Mouse (Mus musculus) embryonic facial prominence, embryonic 14.5 days (tissue): Measurements from ENCODE around the gene Cd177. TPM values are rescaled to one million over a fixed set of nuclear protein-coding genes. Genes with fewer than 3 reads are reported as not detected.
"Not testable (repeated sequence)": the region's sequence is repeated elsewhere in the genome, so short reads cannot be mapped to it uniquely, and the experiment has no call there.

Experiments
- ATAC-seq: fragments of 200-750 bp; cut with Nextera tagmentation; 2 replicates; pipeline ENCODE4 v1.8.0; 2017; ENCODE audit warnings: low read depth, moderate number of reproducible peaks, moderate TSS enrichment
- DNase-seq: peaks from one replicate; pipeline ENCODE4 v3.0.0-alpha.2; 2015; ENCODE audit warnings: low spot score
- H3K27ac ChIP-seq: fragments of 300-500 bp; sonication (generic); replicated peaks from 2 replicates; pipeline ENCODE4 v1.5.1; 2014; ENCODE audit warnings: low read depth, mild to moderate bottlenecking, low read length, moderate library complexity
- H3K27me3 ChIP-seq: fragments of 300-500 bp; sonication (generic); replicated peaks from 2 replicates; pipeline ENCODE4 v1.6.1; 2014; ENCODE audit warnings: low read length; ENCODE audit not compliant: control insufficient read depth, insufficient read depth
- H3K36me3 ChIP-seq: fragments of 300-500 bp; sonication (generic); 2 replicates; pipeline ENCODE4 v1.6.1; 2014; ENCODE audit warnings: low read length, mixed read lengths; ENCODE audit not compliant: control insufficient read depth, insufficient read depth
- H3K4me1 ChIP-seq: fragments of 300-500 bp; sonication (generic); 2 replicates; pipeline ENCODE4 v1.6.1; 2014; ENCODE audit warnings: antibody characterized with exemption, low read length; ENCODE audit not compliant: control insufficient read depth, insufficient read depth
- H3K4me2 ChIP-seq: fragments of 300-500 bp; sonication (generic); 2 replicates; pipeline ENCODE4 v1.6.1; 2014; ENCODE audit warnings: low read depth, mild to moderate bottlenecking, low read length, moderate library complexity, mixed read lengths
- H3K4me3 ChIP-seq: fragments of 300-500 bp; sonication (generic); 2 replicates; pipeline ENCODE4 v1.5.1; 2014; ENCODE audit warnings: low read depth, mild to moderate bottlenecking, low read length
- H3K9ac ChIP-seq: fragments of 300-500 bp; sonication (generic); 2 replicates; pipeline ENCODE4 v1.6.1; 2014; ENCODE audit warnings: low read depth, mild to moderate bottlenecking, low read length, moderate library complexity, mixed read lengths
- H3K9me3 ChIP-seq: fragments of 300-500 bp; sonication (generic); 2 replicates; pipeline ENCODE4 v1.6.1; 2016; ENCODE audit warnings: low read length; ENCODE audit not compliant: control insufficient read depth
- WGBS: fragments of 180-500 bp; shearing (Covaris S2); extraction: QIAGEN DNeasy Blood & Tissue Kit; methylation state at CpG from one replicate; pipeline ENCODE4 v1.1.7; 2014; 5-methylcytosine and 5-hydroxymethylcytosine counted together
- polyA plus RNA-seq: library from polyadenylated mRNA; unstranded; fragments of >200 nt; fragmentation: Nextera tagmentation; extraction: Ambion mirVana; gene quantifications from 2 replicates; pipeline ENCODE4 v1.2.1, GENCODE M21; 2014

The Cd177 gene
- 0.70 and 0.98 TPM in 2 replicates for polyA plus RNA-seq

GRCm38 (mm10) chr7:24760211-24760610 lies at the start of gene Cd177:
TSS of gene Cd177 (minus strand) at chr7:24760311.
- no peak within 1 kb of the TSS for H3K4me3 ChIP-seq
- no peak within 1 kb of the TSS for H3K27ac ChIP-seq
- 76% methylated on average over 6 of the region's 6 CpGs for WGBS
- H3K4me2 ChIP-seq: no peak within 1 kb of the TSS
- no peaks in the 10 kb centered on the region for H3K36me3 ChIP-seq
- no peaks in the 10 kb centered on the region for H3K27me3 ChIP-seq
- no peaks in the 10 kb centered on the region for H3K4me1 ChIP-seq
- H3K9ac ChIP-seq: no peak within 1 kb of the TSS
- no peaks in the 10 kb centered on the region for H3K9me3 ChIP-seq
- no peak for ATAC-seq
- DNase-seq: no peak

- H3K9me3 ChIP-seq: no peaks in the 10 kb centered on the region
- H3K36me3 ChIP-seq: no peaks in the 10 kb centered on the region
- no peak overlapping the region for H3K4me3 ChIP-seq
- no peak overlapping the region for H3K9ac ChIP-seq
- WGBS: 40% methylated on average over 2 of the region's 2 CpGs
- H3K4me2 ChIP-seq: no peak overlapping the region
- H3K27me3 ChIP-seq: no peaks in the 10 kb centered on the region
- DNase-seq (no peak), ATAC-seq (no peak)
- H3K4me1 ChIP-seq: no peaks in the 10 kb centered on the region
- no peak overlapping the region for H3K27ac ChIP-seq
These were observed 48.9 kb upstream of the Cd177 start for GRCm38 (mm10) chr7:24809041-24809440.

- Histone ChIP-seq H3K36me3 (no peaks in the 10 kb centered on the region), H3K27ac (no peak overlapping the region), H3K9me3 (no peaks in the 10 kb centered on the region), H3K27me3 (no peaks in the 10 kb centered on the region), H3K4me3 (no peak overlapping the region), H3K4me1 (no peaks in the 10 kb centered on the region), H3K4me2 (no peak overlapping the region), H3K9ac (no peak overlapping the region)
- DNase-seq (no peak), ATAC-seq (no peak)
- 57% methylated on average over 6 of the region's 6 CpGs for WGBS
These were observed 44.7 kb upstream of the Cd177 start for GRCm38 (mm10) chr7:24804826-24805225.

GRCm38 (mm10) chr7:24802149-24802767 lies 42.1 kb upstream of the Cd177 start:
- Histone ChIP-seq H3K27me3 (no peaks in the 10 kb centered on the region), H3K4me3 (no peak overlapping the region), H3K4me2 (no peak overlapping the region), H3K4me1 (no peaks in the 10 kb centered on the region), H3K9ac (no peak overlapping the region), H3K27ac (no peak overlapping the region), H3K36me3 (no peaks in the 10 kb centered on the region), H3K9me3 (no peaks in the 10 kb centered on the region)
- no peak for DNase-seq
- ATAC-seq: no peak
- WGBS: 70% methylated on average over 7 of the region's 7 CpGs

GRCm38 (mm10) chr7:24797918-24798317 lies 37.8 kb upstream of the Cd177 start:
- ATAC-seq: no peak
- no peak overlapping the region for H3K4me3 ChIP-seq
- no peaks in the 10 kb centered on the region for H3K27me3 ChIP-seq
- H3K27ac ChIP-seq: no peak overlapping the region
- no peaks in the 10 kb centered on the region for H3K4me1 ChIP-seq
- DNase-seq: no peak
- H3K36me3 ChIP-seq: no peaks in the 10 kb centered on the region
- no peak overlapping the region for H3K4me2 ChIP-seq
- H3K9ac ChIP-seq: no peak overlapping the region
- H3K9me3 ChIP-seq: peaks cover 18% of the 10 kb centered on the region; the same call in 1 of the 2 replicates
- WGBS: 87% methylated on average over 1 of the region's 1 CpGs

- not testable (repeated sequence) for H3K9me3 ChIP-seq, H3K4me1 ChIP-seq, H3K4me2 ChIP-seq, H3K27me3 ChIP-seq, H3K4me3 ChIP-seq, H3K27ac ChIP-seq, H3K9ac ChIP-seq, DNase-seq, H3K36me3 ChIP-seq, ATAC-seq
- 36% methylated on average over 4 of the region's 4 CpGs for WGBS
These were observed 16.8 kb upstream of the Cd177 start, which contains the start of gene Ceacam10 for GRCm38 (mm10) chr7:24776918-24777317. TSS of gene Ceacam10 (plus strand) at chr7:24777206.

GRCm38 (mm10) chr7:24776145-24776544 lies 16.0 kb upstream of the Cd177 start:
- WGBS: 69% methylated on average over 2 of the region's 2 CpGs
- Histone ChIP-seq H3K36me3 (no peaks in the 10 kb centered on the region), H3K9ac (no peak overlapping the region), H3K27ac (no peak overlapping the region), H3K27me3 (no peaks in the 10 kb centered on the region), H3K4me3 (no peak overlapping the region), H3K4me2 (no peak overlapping the region), H3K4me1 (no peaks in the 10 kb centered on the region), H3K9me3 (no peaks in the 10 kb centered on the region)
- ATAC-seq (no peak), DNase-seq (no peak)

GRCm38 (mm10) chr7:24773942-24774535 lies 13.9 kb upstream of the Cd177 start:
- no peak for ATAC-seq
- no peak for DNase-seq
- 62% methylated on average over 3 of the region's 3 CpGs for WGBS

GRCm38 (mm10) chr7:24771361-24771760 lies 11.2 kb upstream of the Cd177 start:
- Histone ChIP-seq H3K27ac (no peak overlapping the region), H3K9ac (no peak overlapping the region), H3K4me1 (no peaks in the 10 kb centered on the region), H3K4me2 (no peak overlapping the region), H3K4me3 (no peak overlapping the region), H3K27me3 (no peaks in the 10 kb centered on the region), H3K36me3 (no peaks in the 10 kb centered on the region), H3K9me3 (no peaks in the 10 kb centered on the region)
- DNase-seq (no peak), ATAC-seq (no peak)

More at GRCm38 (mm10) chr7:24773942-24774535, 13.9 kb upstream of the Cd177 start:
- Histone ChIP-seq H3K36me3 (no peaks in the 10 kb centered on the region), H3K27me3 (no peaks in the 10 kb centered on the region), H3K27ac (no peak overlapping the region), H3K4me2 (no peak overlapping the region), H3K9ac (no peak overlapping the region), H3K4me1 (no peaks in the 10 kb centered on the region), H3K9me3 (no peaks in the 10 kb centered on the region), H3K4me3 (no peak overlapping the region)
